Mouse (Mus musculus): ENCODE measurements around the gene Gm20388. TPM values are rescaled to one million over a fixed set of nuclear protein-coding genes. Genes with fewer than 3 reads are reported as not detected.

Gm20388 gene
- polyA plus RNA-seq, 1 experiment: 18.7 TPM

DNA sequence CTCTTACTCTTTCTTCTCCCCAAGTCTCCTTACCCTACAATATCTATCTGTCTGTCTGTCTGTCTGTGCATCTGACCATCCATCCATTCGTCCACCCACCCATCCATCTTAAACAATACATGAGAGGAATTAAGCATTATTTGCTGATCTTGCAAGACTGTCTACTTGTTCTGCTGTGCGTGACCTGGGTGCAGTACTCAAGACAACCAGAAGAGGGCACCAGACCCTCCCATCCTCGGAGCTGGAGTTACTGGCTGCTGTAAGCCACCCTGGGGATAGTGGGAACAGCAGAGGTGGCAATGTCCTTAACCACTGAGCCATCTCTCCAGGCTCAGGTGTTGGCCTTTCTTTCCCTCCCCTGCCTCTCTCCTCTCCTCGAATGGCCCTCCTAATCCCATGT is 987.4 kb downstream of the Gm20388 start:
- WGBS: 45% methylated on average over 4 of the region's 4 CpGs
- Histone ChIP-seq H3K27ac (ENCODE audit: insufficient read depth, low read length) (no peak overlapping the region), H3K4me3 (replicated peaks; ENCODE audit: insufficient read depth, low read depth, low read length) (no peak overlapping the region), H3K4me1 (ENCODE audit: control insufficient read depth, insufficient read depth, low read length) (no peaks in the 10 kb centered on the region; the same call in 1 of the 2 replicates), H3K27me3 (ENCODE audit: control insufficient read depth, insufficient read depth, low read length) (peaks cover 2% of the 10 kb centered on the region; the same call in 1 of the 2 replicates)
- TF ChIP-seq CTCF (IDR thresholded peaks at IDR 0.05; ENCODE audit: borderline replicate concordance, insufficient read depth, low read depth, low read length): peak; percentile 43; the same call in 1 of the 2 replicates
- no peak for TF ChIP-seq POLR2A (IDR thresholded peaks at IDR 0.05; ENCODE audit: borderline replicate concordance, insufficient read depth, low read length)
- no peak for DNase-seq

DNA sequence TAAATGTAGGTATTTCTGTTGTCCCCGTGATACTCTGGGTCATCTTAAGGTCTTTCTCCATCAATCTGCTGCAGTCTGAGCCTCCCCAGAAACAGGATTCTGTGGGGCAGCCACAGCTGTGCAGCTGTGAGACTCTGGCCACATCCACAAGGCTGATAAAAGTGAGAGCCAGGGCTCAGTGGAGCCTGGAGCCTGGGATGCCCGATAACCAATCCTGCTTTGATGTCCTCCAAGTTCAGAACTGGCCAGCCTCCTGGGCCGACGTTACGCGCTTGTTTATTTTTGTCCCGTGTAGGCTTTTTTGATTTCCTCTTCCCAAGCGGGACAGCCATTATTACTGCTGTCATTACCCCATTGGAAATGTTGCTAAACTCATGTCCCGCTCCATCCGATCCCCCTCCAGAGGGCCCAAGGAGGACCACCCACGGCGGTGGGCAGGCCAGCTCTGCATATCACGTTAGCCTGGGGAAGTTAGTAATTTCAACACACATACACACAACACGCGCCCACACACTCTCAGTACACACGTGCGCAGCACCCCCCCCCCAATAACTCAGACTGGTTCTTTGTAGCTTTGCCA is 988.3 kb downstream of the Gm20388 start:
- WGBS: 63% methylated on average over 17 of the region's 17 CpGs
- H3K4me3 ChIP-seq (replicated peaks; ENCODE audit: insufficient read depth, low read depth, low read length): no peak overlapping the region
- no peaks in the 10 kb centered on the region; the same call in 1 of the 2 replicates for H3K27me3 ChIP-seq (ENCODE audit: control insufficient read depth, insufficient read depth, low read length)
- no peaks in the 10 kb centered on the region; the same call in 1 of the 2 replicates for H3K4me1 ChIP-seq (ENCODE audit: control insufficient read depth, insufficient read depth, low read length)
- no peak overlapping the region for H3K27ac ChIP-seq (ENCODE audit: insufficient read depth, low read length)
- no peak for DNase-seq
- TF ChIP-seq CTCF (IDR thresholded peaks at IDR 0.05; ENCODE audit: borderline replicate concordance, insufficient read depth, low read depth, low read length) (no peak), POLR2A (IDR thresholded peaks at IDR 0.05; ENCODE audit: borderline replicate concordance, insufficient read depth, low read length) (no peak)

DNA sequence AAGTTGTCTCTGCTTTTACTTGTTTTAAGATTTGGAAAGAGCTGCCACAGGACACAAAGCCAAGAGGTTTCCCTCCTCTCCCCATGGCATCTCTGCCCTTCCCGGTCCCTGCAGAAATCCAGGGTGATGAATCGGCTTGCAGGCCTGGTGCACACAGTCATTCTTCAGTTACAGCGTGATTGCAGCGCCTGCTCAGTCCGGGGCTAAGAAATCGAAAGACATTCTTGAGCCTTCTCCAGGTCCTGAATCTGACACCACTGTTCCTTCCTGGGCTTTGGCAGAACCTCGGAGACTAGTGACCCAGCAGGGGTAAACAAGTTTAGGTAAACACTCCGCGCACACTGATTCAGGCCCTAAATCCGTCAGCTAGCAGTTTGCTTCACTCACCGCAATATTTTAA is 991.7 kb downstream of the Gm20388 start:
- Histone ChIP-seq H3K4me1 (ENCODE audit: control insufficient read depth, insufficient read depth, low read length) (no peaks in the 10 kb centered on the region), H3K4me3 (replicated peaks; ENCODE audit: insufficient read depth, low read depth, low read length) (no peak overlapping the region), H3K27me3 (ENCODE audit: control insufficient read depth, insufficient read depth, low read length) (no peaks in the 10 kb centered on the region), H3K27ac (ENCODE audit: insufficient read depth, low read length) (no peak overlapping the region)
- no peak for DNase-seq
- 47% methylated on average over 11 of the region's 11 CpGs for WGBS
- no peak for TF ChIP-seq CTCF (IDR thresholded peaks at IDR 0.05; ENCODE audit: borderline replicate concordance, insufficient read depth, low read depth, low read length)

DNA sequence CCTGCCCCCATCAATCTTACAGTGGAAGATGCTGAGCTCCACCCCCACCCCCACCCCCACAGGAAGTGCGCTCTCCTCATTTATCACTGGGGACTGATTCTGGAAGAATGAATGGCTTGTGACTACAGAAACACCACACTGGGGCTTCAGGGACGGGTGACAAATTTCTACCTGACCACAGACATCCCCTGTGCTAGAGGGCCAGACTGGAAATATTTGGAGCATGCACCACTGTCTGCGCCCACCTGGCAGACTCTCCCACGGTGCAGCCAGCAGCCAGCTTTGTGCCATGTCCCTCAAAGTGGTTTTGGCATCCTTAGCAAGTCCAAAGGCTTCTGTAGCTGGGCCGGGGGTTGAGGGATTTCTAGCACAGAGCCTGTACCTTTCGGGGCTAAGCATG is 997.0 kb downstream of the Gm20388 start:
- Histone ChIP-seq H3K27me3 (ENCODE audit: control insufficient read depth, insufficient read depth, low read length) (no peaks in the 10 kb centered on the region), H3K4me3 (replicated peaks; ENCODE audit: insufficient read depth, low read depth, low read length) (no peak overlapping the region), H3K4me1 (ENCODE audit: control insufficient read depth, insufficient read depth, low read length) (no peaks in the 10 kb centered on the region), H3K27ac (ENCODE audit: insufficient read depth, low read length) (no peak overlapping the region)
- DNase-seq: no peak
- no peak for TF ChIP-seq POLR2A (IDR thresholded peaks at IDR 0.05; ENCODE audit: borderline replicate concordance, insufficient read depth, low read length)
- no peak for TF ChIP-seq CTCF (IDR thresholded peaks at IDR 0.05; ENCODE audit: borderline replicate concordance, insufficient read depth, low read depth, low read length)
- WGBS: 43% methylated on average over 6 of the region's 6 CpGs

DNA sequence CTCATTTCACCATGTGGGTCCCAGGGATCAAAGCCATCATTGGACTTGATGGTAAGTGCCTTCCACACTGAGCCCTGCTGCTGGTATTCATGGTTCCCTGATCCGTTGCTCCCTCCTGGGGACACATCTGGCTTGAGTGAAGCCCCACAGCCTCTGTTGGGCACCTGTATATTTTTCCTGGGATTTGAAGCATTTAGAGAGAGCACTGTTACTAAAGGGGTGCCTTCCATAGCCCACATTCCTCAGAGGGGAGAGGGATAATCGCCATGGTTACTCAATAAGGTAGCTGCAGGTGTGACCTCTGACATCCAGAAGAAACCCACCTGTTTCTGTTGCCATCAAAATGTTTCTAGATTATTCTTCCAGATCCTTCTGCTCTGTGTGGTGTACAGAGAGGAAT is 1000.3 kb downstream of the Gm20388 start:
- H3K4me3 ChIP-seq (replicated peaks; ENCODE audit: insufficient read depth, low read depth, low read length): no peak overlapping the region
- H3K27me3 ChIP-seq (ENCODE audit: control insufficient read depth, insufficient read depth, low read length): no peaks in the 10 kb centered on the region
- H3K27ac ChIP-seq (ENCODE audit: insufficient read depth, low read length): no peak overlapping the region
- no peaks in the 10 kb centered on the region for H3K4me1 ChIP-seq (ENCODE audit: control insufficient read depth, insufficient read depth, low read length)
- DNase-seq: no peak
- TF ChIP-seq POLR2A (IDR thresholded peaks at IDR 0.05; ENCODE audit: borderline replicate concordance, insufficient read depth, low read length) (no peak), CTCF (IDR thresholded peaks at IDR 0.05; ENCODE audit: borderline replicate concordance, insufficient read depth, low read depth, low read length) (no peak)
- 70% methylated on average over 2 of the region's 2 CpGs for WGBS

DNA sequence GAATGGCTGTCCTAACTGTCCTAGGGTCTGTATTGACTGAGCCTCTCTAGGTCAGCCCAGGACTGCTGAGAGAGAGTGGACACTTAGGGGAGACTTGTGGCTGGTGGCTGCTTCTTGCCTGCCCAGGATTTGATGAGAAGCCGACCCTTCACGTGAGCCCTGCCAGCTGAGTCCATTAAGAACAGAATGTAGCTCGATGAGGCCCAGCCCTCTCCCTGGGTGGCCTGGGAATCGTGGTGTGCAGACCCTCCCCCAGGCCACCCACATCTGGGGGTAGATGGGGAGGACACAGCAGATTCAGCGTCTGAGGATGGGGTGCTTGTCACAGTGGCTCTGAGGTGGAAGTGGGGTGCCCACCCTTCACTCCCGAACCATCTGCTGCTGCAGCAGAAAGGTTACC is 1001.8 kb downstream of the Gm20388 start:
- Histone ChIP-seq H3K27me3 (ENCODE audit: control insufficient read depth, insufficient read depth, low read length) (no peaks in the 10 kb centered on the region), H3K4me1 (ENCODE audit: control insufficient read depth, insufficient read depth, low read length) (no peaks in the 10 kb centered on the region), H3K27ac (ENCODE audit: insufficient read depth, low read length) (no peak overlapping the region), H3K4me3 (replicated peaks; ENCODE audit: insufficient read depth, low read depth, low read length) (no peak overlapping the region)
- WGBS: 28% methylated on average over 6 of the region's 6 CpGs
- no peak for DNase-seq
- TF ChIP-seq POLR2A (IDR thresholded peaks at IDR 0.05; ENCODE audit: borderline replicate concordance, insufficient read depth, low read length): no peak
- TF ChIP-seq CTCF (IDR thresholded peaks at IDR 0.05; ENCODE audit: borderline replicate concordance, insufficient read depth, low read depth, low read length): no peak

DNA sequence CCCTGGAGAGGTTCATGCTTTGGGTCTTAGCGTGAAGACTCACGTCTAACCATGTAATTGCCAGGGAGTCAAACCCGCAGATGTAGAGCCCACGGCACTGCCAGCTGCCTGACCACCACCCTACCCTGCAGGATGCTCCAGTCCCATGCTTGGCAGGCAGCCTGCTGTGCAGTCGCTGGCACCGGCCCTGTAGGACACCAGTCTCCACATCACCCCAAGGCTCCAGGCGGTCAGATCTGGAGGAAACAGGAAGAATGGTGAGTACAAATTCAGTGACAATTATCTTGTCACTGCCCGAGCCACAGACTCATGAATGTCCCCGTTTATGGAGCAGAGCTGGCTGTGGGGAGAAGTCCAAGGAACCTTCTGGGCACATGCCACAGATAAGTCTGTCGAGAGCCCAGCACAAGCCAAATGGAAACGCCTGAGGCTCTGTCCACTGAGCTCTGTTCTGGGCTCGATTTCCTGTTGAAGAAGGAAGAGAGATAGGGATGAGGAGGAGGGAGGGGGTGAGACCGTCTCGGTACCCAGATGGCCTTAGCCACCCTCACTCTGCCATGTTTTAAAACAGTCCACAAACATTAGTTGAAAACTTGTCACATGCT is 1006.3 kb downstream of the Gm20388 start:
- Histone ChIP-seq H3K27me3 (ENCODE audit: control insufficient read depth, insufficient read depth, low read length) (no peaks in the 10 kb centered on the region), H3K4me1 (ENCODE audit: control insufficient read depth, insufficient read depth, low read length) (no peaks in the 10 kb centered on the region), H3K4me3 (replicated peaks; ENCODE audit: insufficient read depth, low read depth, low read length) (no peak overlapping the region), H3K27ac (ENCODE audit: insufficient read depth, low read length) (no peak overlapping the region)
- DNase-seq: peak in 1 of 2 experiments; percentile 2
- TF ChIP-seq POLR2A (IDR thresholded peaks at IDR 0.05; ENCODE audit: borderline replicate concordance, insufficient read depth, low read length) (no peak), CTCF (IDR thresholded peaks at IDR 0.05; ENCODE audit: borderline replicate concordance, insufficient read depth, low read depth, low read length) (no peak)
- WGBS: 6% methylated on average over 14 of the region's 14 CpGs

DNA sequence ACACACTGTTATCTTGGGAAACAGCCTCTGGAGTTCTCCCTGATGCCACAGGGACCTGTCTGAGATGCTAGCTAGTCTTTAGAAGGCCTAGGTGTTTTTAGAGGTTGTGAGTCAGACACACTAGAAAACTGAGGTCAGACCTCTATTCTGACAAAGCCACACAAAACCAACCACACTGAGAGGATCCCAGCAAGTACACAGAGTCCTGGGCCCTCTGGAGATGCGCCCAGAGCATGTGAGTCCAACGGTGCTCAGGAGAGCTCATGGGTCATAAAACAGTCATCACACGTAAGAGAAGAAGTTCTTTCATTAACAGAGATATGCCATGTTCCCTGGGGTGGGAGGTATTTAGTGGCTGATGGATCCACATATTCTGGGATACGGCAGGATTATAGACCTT is 1009.9 kb downstream of the Gm20388 start:
- H3K4me3 ChIP-seq (replicated peaks; ENCODE audit: insufficient read depth, low read depth, low read length): no peak overlapping the region
- no peaks in the 10 kb centered on the region for H3K4me1 ChIP-seq (ENCODE audit: control insufficient read depth, insufficient read depth, low read length)
- H3K27me3 ChIP-seq (ENCODE audit: control insufficient read depth, insufficient read depth, low read length): no peaks in the 10 kb centered on the region; the same call in 1 of the 2 replicates
- DNase-seq: no peak
- TF ChIP-seq CTCF (IDR thresholded peaks at IDR 0.05; ENCODE audit: borderline replicate concordance, insufficient read depth, low read depth, low read length) (no peak), POLR2A (IDR thresholded peaks at IDR 0.05; ENCODE audit: borderline replicate concordance, insufficient read depth, low read length) (no peak)
- no peak overlapping the region for H3K27ac ChIP-seq (ENCODE audit: insufficient read depth, low read length)
- 91% methylated on average over 4 of the region's 4 CpGs for WGBS
